Mouse (Mus musculus) heart, adult 18-20 months (tissue): ENCODE data around the gene Mmachc. TPM values are rescaled to one million over a fixed set of nuclear protein-coding genes. Genes with fewer than 3 reads are reported as not detected.

Source experiments
- total RNA-seq, 2 experiments: library from RNA; stranded (reverse); gene quantifications; 2 replicates each; pipeline ENCODE4 v1.2.3; 2021

Gene Mmachc
- total RNA-seq, 2 experiments from 2014 or later, result 55.3 to 55.9 TPM

Other genes starting within 250 kb of the Mmachc start
- gene Mast2, start 244.2 kb downstream of the Mmachc start, total RNA-seq, result 100 to 1,000 TPM; 105 to 111 TPM
- 10 to 100 TPM; 15.1 to 16.6 TPM for gene Ipp, start 200.9 kb downstream of the Mmachc start, total RNA-seq
- gene Tmem69, start 152.5 kb downstream of the Mmachc start, total RNA-seq, result 10 to 100 TPM; 27.6 to 31.8 TPM
- gene Gpbp1l1, start 150.7 kb downstream of the Mmachc start, total RNA-seq, result 10 to 100 TPM; 64.1 to 70.0 TPM
- 1 to 10 TPM; 3.7 to 4.1 TPM for gene Ccdc17, start 111.8 kb downstream of the Mmachc start, total RNA-seq
- gene Nasp, start 80.5 kb downstream of the Mmachc start, total RNA-seq, result 10 to 100 TPM; 14.5 to 16.2 TPM
- 100 to 1,000 TPM; 310 to 328 TPM for gene Akr1a1, start 56.7 kb downstream of the Mmachc start, total RNA-seq
- gene Prdx1, start 22.9 kb downstream of the Mmachc start, total RNA-seq, result 100 to 1,000 TPM; 463 to 542 TPM
- 1 to 10 TPM; 4.3 to 5.4 TPM for gene Ccdc163, start 103 bp upstream of the Mmachc start, total RNA-seq
- gene Tesk2, start 12.5 kb upstream of the Mmachc start, total RNA-seq, result 1 to 10 TPM; 1.9 to 2.0 TPM
- 1 to 10 TPM; 5.5 to 7.3 TPM for gene Toe1, start 99.2 kb upstream of the Mmachc start, total RNA-seq
- 1 to 10 TPM; 1.3 TPM for gene Mutyh, start 99.3 kb upstream of the Mmachc start, total RNA-seq
- gene Hpdl, start 113.3 kb upstream of the Mmachc start, total RNA-seq, result 1 to 10 TPM; 3.5 to 3.7 TPM
- 1 to 10 TPM in 1 of 2 experiments, under 1 TPM in 1; 0.98 to 1.0 TPM for gene Zswim5, start 169.0 kb upstream of the Mmachc start, total RNA-seq